In the genomic region with DNA sequence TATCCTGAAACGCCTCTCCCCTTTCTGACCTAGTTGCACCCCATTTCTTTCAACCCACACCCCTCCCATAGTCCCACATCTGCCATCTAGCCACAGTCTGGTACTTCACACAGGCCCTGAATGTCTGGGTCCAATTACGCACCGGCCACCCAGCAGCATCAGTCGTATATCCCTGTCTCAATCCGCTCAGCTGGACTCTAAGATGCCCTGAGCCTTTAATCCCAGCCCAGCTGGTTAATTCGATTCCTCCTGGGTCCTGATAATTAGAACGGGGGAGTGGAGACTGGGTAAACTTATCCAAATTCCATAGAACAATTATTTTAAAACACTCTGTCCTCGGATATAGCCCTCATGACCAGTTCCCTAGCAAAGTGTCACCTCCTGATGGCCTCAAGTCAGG, we compare ENCODE assay signal across 11 mouse cellular contexts. TPM values are rescaled to one million over a fixed set of nuclear protein-coding genes. Genes with fewer than 3 reads are reported as not detected.
"Had no signal": no experiment of that assay in that cellular context is flagged by ENCODE, and none has a peak within 500 bp of the region (broad histone marks: within the 10 kb centered on the region; RNA-seq: fewer than 3 reads in every experiment).

No protein-coding gene starts in this region.

- H3K9me3 ChIP-seq: intestine, embryonic 15.5 days; kidney, embryonic 15.5 days; limb, embryonic 13.5 days; lung, embryonic 15.5 days; megakaryocyte, embryonic 14.5 days; midbrain, embryonic 12.5 days; stomach, embryonic 15.5 days had no signal

- H3K4me2 ChIP-seq: intestine, embryonic 15.5 days; kidney, embryonic 15.5 days; limb, embryonic 13.5 days; lung, embryonic 15.5 days; midbrain, embryonic 12.5 days; stomach, embryonic 15.5 days had no signal

- H3K27ac ChIP-seq: intestine, embryonic 15.5 days; kidney, embryonic 15.5 days; limb, embryonic 13.5 days; lung, embryonic 15.5 days; macrophage; midbrain, embryonic 12.5 days; stomach, embryonic 15.5 days had no signal

- ATAC-seq: intestine, embryonic 15.5 days had no signal

- DNase-seq: lung, postnatal 14 days; right cerebral cortex, postnatal 14 days; thymus, postnatal 4 days had no signal

- H3K9ac ChIP-seq: intestine, embryonic 15.5 days; kidney, embryonic 15.5 days; limb, embryonic 13.5 days; lung, embryonic 15.5 days; midbrain, embryonic 12.5 days; stomach, embryonic 15.5 days had no signal

- H3K27me3 ChIP-seq: intestine, embryonic 15.5 days had no signal

- H3K4me3 ChIP-seq: intestine, embryonic 15.5 days; kidney, embryonic 15.5 days; limb, embryonic 13.5 days; lung, embryonic 15.5 days; megakaryocyte, embryonic 14.5 days; midbrain, embryonic 12.5 days; stomach, embryonic 15.5 days had no signal

- H3K36me3 ChIP-seq: intestine, embryonic 15.5 days; kidney, embryonic 15.5 days; limb, embryonic 13.5 days; lung, embryonic 15.5 days; midbrain, embryonic 12.5 days; stomach, embryonic 15.5 days had no signal

RNA-seq across cellular contexts. Expression of a gene that starts 9.6 kb away (rescaled TPM):
- polyA plus RNA-seq: macrophage had no signal
